Mouse (Mus musculus): Measurements from ENCODE around the gene Atp6v1e2.

- no peak for TF ChIP-seq POLR2A (IDR thresholded peaks at IDR 0.05; ENCODE audit: insufficient read depth, low read length)
- TF ChIP-seq CTCF (IDR thresholded peaks at IDR 0.05; ENCODE audit: low read depth, low read length), result no peak
Measured at GRCm38 (mm10) chr17:86943158-86943557, 4.5 kb downstream of the Atp6v1e2 start.
